Mouse (Mus musculus): ENCODE data around the gene Klf16. TPM values are rescaled to one million over a fixed set of nuclear protein-coding genes. Genes with fewer than 3 reads are reported as not detected.

The Klf16 gene
- polyA plus RNA-seq, 1 experiment = 8.7 TPM

DNA sequence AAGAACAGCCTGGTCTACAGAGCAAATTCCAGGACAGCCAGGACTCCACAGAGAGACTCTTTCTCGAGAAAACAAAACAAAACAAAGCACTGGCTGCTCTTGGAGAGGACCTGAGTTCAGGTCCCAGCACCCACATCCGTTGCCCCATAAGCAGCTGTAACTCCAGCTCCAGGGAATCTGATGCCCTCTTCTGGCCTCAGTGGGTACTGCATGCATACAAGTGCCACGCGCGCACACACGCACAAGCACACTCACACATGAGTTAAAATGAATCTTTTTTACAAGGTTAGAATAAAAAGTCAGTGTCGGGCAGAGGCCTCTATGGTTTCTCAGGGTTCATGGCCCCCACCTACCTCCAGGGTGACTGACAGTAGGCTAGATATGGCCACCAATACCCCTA is 53.8 kb downstream of the Klf16 start:
- H3K4me3 ChIP-seq (ENCODE audit: insufficient read depth, low read depth, low read length) = no peak overlapping the region
- DNase-seq = no peak
- H3K27ac ChIP-seq (ENCODE audit: insufficient read depth, low read depth, low read length) = no peak overlapping the region
- H3K36me3 ChIP-seq (ENCODE audit: control insufficient read depth, insufficient read depth, low read length) = no peaks in the 10 kb centered on the region
- TF ChIP-seq POLR2A (IDR thresholded peaks at IDR 0.05; ENCODE audit: low read depth, low read length) (no peak), CTCF (conservative IDR thresholded peaks at IDR 0.05; ENCODE audit: insufficient read depth, insufficient read length, low read depth, low read length) (peak; percentile 26; the same call in 1 of the 2 replicates)
- 96% methylated on average over 7 of the region's 7 CpGs for WGBS
- H3K27me3 ChIP-seq (replicated peaks; ENCODE audit: control insufficient read depth, insufficient read depth, low read length) = no peaks in the 10 kb centered on the region
- H3K4me1 ChIP-seq (ENCODE audit: control insufficient read depth, insufficient read depth, low read length) = no peaks in the 10 kb centered on the region

- no peak overlapping the region for H3K4me3 ChIP-seq (ENCODE audit: insufficient read depth, low read depth, low read length)
- no peaks in the 10 kb centered on the region for H3K36me3 ChIP-seq (ENCODE audit: control insufficient read depth, insufficient read depth, low read length)
- no peak for DNase-seq
- no peaks in the 10 kb centered on the region for H3K27me3 ChIP-seq (replicated peaks; ENCODE audit: control insufficient read depth, insufficient read depth, low read length)
- H3K4me1 ChIP-seq (ENCODE audit: control insufficient read depth, insufficient read depth, low read length) = no peaks in the 10 kb centered on the region
- 69% methylated on average over 2 of the region's 2 CpGs for WGBS
- no peak overlapping the region for H3K27ac ChIP-seq (ENCODE audit: insufficient read depth, low read depth, low read length)
- no peak for TF ChIP-seq CTCF (conservative IDR thresholded peaks at IDR 0.05; ENCODE audit: insufficient read depth, insufficient read length, low read depth, low read length)
- TF ChIP-seq POLR2A (IDR thresholded peaks at IDR 0.05; ENCODE audit: low read depth, low read length) = no peak
Measured at GRCm38 (mm10) chr10:80519287-80519686, 57.8 kb downstream of the Klf16 start.

Other genes with a start within 250 kb of the Klf16 start
- gene Pcsk4, start 247.8 kb downstream of the Klf16 start, polyA plus RNA-seq (2012; rRNA removed) = 9.1 and 12.2 TPM in 2 replicates
- gene Reep6, start 247.4 kb downstream of the Klf16 start, polyA plus RNA-seq (2012; rRNA removed) = 24.7 and 25.1 TPM in 2 replicates
- gene Adamtsl5, start 228.9 kb downstream of the Klf16 start, polyA plus RNA-seq (2012; rRNA removed) = 5.5 and 7.4 TPM in 2 replicates
- gene Plk5, start 220.9 kb downstream of the Klf16 start, polyA plus RNA-seq (2012; rRNA removed) = 1.8 and 2.0 TPM in 2 replicates
- 7.9 and 11.9 TPM in 2 replicates for gene Mex3d, start 189.7 kb downstream of the Klf16 start, polyA plus RNA-seq (2012; rRNA removed)
- 143 and 151 TPM in 2 replicates for gene Mbd3, start 177.8 kb downstream of the Klf16 start, polyA plus RNA-seq (2012; rRNA removed)
- 3,960 and 3,968 TPM in 2 replicates for gene Uqcr11, start 170.5 kb downstream of the Klf16 start, polyA plus RNA-seq (2012; rRNA removed)
- gene Tcf3, start 143.7 kb downstream of the Klf16 start, polyA plus RNA-seq (2012; rRNA removed) = 33.3 and 38.6 TPM in 2 replicates
- gene Onecut3, start 82.5 kb downstream of the Klf16 start, polyA plus RNA-seq (2012; rRNA removed) = 0.03 TPM in 1 of 2 replicates, not detected in the other
- 0.17 and 0.46 TPM in 2 replicates for gene Atp8b3, start 38.2 kb downstream of the Klf16 start, polyA plus RNA-seq (2012; rRNA removed)
- 28.7 and 37.9 TPM in 2 replicates for gene Rexo1, start 15.8 kb downstream of the Klf16 start, polyA plus RNA-seq (2012; rRNA removed)
- 175 and 221 TPM in 2 replicates for gene Abhd17a, start 13.0 kb upstream of the Klf16 start, polyA plus RNA-seq (2012; rRNA removed)
- gene Scamp4, start 25.6 kb upstream of the Klf16 start, polyA plus RNA-seq (2012; rRNA removed) = 96.0 and 98.2 TPM in 2 replicates
- gene Adat3, start 25.6 kb upstream of the Klf16 start, polyA plus RNA-seq (2012; rRNA removed) = 3.4 and 4.4 TPM in 2 replicates
- gene Gm49322, start 28.7 kb upstream of the Klf16 start, polyA plus RNA-seq (2012; rRNA removed) = 0.91 and 1.6 TPM in 2 replicates
- gene Csnk1g2, start 45.5 kb upstream of the Klf16 start, polyA plus RNA-seq (2012; rRNA removed) = 166 and 193 TPM in 2 replicates
- gene Btbd2, start 79.8 kb upstream of the Klf16 start, polyA plus RNA-seq (2012; rRNA removed) = 77.7 and 80.7 TPM in 2 replicates
- 163 and 210 TPM in 2 replicates for gene Mknk2, start 100.8 kb upstream of the Klf16 start, polyA plus RNA-seq (2012; rRNA removed)
- 14.3 and 19.5 TPM in 2 replicates for gene Mob3a, start 124.7 kb upstream of the Klf16 start, polyA plus RNA-seq (2012; rRNA removed)
- 36.8 and 39.5 TPM in 2 replicates for gene Izumo4, start 124.9 kb upstream of the Klf16 start, polyA plus RNA-seq (2012; rRNA removed)
- 87.7 and 105 TPM in 2 replicates for gene Ap3d1, start 164.9 kb upstream of the Klf16 start, polyA plus RNA-seq (2012; rRNA removed)
- 18.4 and 19.5 TPM in 2 replicates for gene Dot1l, start 177.9 kb upstream of the Klf16 start, polyA plus RNA-seq (2012; rRNA removed)
- gene Sf3a2, start 220.9 kb upstream of the Klf16 start, polyA plus RNA-seq (2012; rRNA removed) = 22.6 and 23.1 TPM in 2 replicates
- 36.9 and 39.3 TPM in 2 replicates for gene Plekhj1, start 221.3 kb upstream of the Klf16 start, polyA plus RNA-seq (2012; rRNA removed)
- 0.17 and 0.23 TPM in 2 replicates for gene Amh, start 227.9 kb upstream of the Klf16 start, polyA plus RNA-seq (2012; rRNA removed)
- gene Jsrp1, start 236.2 kb upstream of the Klf16 start, polyA plus RNA-seq (2012; rRNA removed) = 0.20 and 3.2 TPM in 2 replicates
- 1,045 and 1,074 TPM in 2 replicates for gene Oaz1, start 249.3 kb upstream of the Klf16 start, polyA plus RNA-seq (2012; rRNA removed)

Data from kidney, adult 2 months (tissue).